Mouse (Mus musculus) CD4-positive, CD25-positive, alpha-beta regulatory T cell, adult 9 weeks (primary cell): ENCODE data around the gene Pou3f4. TPM values are rescaled to one million over a fixed set of nuclear protein-coding genes. Genes with fewer than 3 reads are reported as not detected.

ENCODE experiments used
- polyA plus RNA-seq: library from polyadenylated mRNA; unstranded; fragments of 100-300 nt; shearing (Covaris generic); gene quantifications from one replicate; pipeline ENCODE4 v1.2.1, GENCODE M21; 2017

Pou3f4 gene
- not detected for polyA plus RNA-seq

GRCm38 (mm10) chrX:110814151-110814571, at the start of gene Pou3f4:
Gene Pou3f4 (plus strand): TSS chrX:110814280.

